Mouse (Mus musculus): ENCODE measurements around the gene Pwp1. TPM values are rescaled to one million over a fixed set of nuclear protein-coding genes. Genes with fewer than 3 reads are reported as not detected.
A peak's percentile ranks its signal among the peaks of the same experiment; 100 is the strongest.
"Not testable (repeated sequence)": the region's sequence is repeated elsewhere in the genome, so short reads cannot be mapped to it uniquely, and the experiment has no call there.

Gene Pwp1
- 10 to 100 TPM; 40.3 to 46.4 (median 40.7) TPM for polyA plus RNA-seq (2017; shearing (Covaris generic))

GRCm38 (mm10) chr10:85829085-85829853 is at the start of gene Pwp1:
Gene Pwp1 (plus strand): TSS chr10:85829494.
- ATAC-seq: peak; percentile 89

DNA sequence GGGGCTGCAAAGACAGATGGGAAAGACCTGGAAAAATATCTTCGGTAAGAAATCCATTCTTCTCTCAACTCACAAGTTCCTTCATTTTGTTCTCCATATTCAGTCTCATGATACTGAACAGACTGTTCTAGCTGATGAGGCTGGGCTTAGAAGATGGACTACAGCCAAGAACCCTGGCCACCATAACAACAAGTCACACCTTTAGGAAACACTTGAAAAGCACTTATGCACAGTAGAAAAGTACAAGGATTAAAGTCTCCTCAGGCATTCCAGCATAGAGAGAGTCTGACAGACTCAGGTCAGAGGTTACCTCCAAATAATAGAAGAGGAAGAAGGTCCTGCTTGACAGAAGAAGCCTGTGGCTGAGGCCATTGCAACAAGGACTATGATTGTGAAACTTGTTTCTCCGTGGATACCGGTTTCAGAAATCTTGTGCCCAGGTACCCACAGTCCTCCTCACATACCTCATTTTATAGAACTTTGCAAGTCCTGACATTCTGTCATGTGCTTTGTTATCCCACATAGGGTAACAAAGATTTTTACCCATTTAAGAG is 7.1 kb upstream of the Pwp1 start:
- not testable (repeated sequence) for ATAC-seq

DNA sequence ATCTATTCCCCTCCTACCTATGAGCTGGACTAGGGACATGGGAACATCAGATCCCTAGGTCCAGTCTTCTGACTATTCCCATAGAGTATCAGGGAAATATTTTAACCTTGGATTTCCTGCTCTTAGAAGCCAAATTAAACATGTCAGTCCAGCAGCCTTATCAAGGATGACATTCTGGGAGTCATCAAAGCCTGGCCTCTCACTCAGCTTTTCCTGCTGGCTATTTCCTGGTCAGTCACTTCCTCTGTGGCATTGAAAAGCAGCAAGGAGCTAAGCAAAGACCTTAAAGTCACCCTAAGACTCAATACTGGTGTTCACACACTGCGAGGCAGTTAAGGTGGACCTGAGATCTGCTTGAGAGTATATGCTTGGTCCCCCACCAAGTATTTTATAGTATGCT is 5.5 kb upstream of the Pwp1 start:
- not testable (repeated sequence) for ATAC-seq

DNA sequence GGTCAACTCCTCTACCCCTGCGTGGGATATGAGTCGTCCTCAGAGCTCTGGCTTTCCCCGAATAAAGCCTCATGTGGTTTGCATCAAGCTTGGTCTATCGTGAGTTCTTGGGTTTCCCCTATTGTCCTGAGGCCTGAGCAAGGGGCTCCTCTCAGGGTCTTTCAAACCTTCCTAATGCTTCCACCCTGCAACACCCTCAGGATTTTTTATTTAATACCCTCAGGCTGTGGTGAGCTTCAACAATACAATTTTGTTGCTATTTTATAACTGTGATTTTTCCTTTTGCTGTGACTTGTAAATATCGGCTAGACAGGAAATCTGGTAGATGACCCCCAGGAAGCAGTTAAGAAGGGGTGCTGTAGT is 591 bp upstream of the Pwp1 start:
- not testable (repeated sequence) for ATAC-seq

- ATAC-seq: no peak
Measured at GRCm38 (mm10) chr10:85846105-85846862, 17.0 kb downstream of the Pwp1 start.

DNA sequence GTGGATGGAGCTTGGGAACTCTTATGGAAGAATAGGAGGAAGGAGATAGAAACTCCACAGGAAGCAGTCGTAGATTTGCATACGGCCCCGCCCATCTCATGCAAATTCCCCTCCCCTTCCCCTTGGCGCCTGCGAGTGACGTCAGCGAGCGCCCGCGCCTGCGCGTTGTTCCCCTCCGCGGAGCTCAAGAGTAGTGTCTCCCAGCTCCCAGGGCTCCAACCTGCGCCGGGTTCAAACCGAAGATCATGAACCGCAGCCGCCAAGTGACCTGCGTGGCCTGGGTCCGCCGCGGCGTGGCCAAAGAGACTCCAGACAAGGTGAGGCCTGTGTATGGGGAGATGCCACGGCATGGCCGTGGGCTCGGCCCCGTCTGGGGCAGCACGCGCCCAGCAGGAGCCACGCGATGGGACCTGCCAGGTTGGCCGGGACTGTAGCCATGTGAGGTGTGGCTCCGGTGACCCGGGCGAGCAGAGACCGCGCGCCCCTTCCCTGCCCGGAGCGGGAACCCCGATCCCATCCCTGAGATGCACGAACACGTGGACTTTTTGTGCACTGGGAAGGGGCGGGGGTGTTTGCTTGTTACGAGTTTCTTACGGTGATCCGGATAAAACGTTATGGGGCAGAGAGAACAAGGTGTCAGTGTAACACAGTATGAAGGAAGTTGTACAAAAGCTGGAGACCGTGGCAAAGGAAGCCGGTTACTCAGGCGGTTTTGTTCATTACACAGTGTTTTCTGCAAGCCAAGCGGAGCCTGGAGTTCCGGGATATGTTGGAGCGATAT is 42.6 kb downstream of the Pwp1 start:
- ATAC-seq: peak; percentile 94

- peak; percentile 53 for ATAC-seq
Measured at GRCm38 (mm10) chr10:85872479-85872773, 43.1 kb downstream of the Pwp1 start.

DNA sequence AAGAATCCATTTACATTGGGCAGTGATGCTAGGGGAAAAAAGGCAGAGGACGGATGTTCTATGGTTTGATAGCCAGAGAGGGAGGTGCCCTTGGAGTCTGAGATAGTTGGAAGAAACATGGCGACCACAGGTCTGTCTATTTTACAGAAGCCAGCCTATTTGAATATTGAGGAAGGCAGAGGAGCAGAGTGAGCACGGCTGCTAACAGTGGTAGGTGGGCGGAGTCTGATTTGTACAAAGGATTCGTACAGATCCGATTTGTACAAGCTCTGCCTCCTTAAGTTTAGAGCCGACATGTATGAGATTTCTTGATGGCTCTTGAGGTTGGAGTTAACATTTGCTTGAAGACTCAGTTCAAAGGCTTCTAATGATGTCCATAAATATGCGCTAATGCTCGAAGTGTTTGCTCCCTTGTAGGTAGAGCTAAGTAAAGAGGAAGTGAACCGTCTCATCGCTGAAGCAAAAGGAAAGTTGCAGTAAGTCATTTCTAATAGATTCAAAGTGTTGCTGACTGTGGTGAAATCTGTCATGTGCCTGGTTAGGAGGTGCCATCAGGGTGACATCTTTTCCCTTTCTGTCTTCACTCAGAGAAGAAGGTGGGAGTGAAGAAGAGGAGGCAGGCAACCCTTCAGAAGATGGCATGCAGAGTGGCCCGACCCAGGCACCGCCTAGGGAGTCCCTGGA is 44.7 kb downstream of the Pwp1 start:
- no peak for ATAC-seq

- ATAC-seq: no peak
Measured at GRCm38 (mm10) chr10:85875812-85876211, 46.5 kb downstream of the Pwp1 start.

GRCm38 (mm10) chr10:85879886-85880486 is 50.7 kb downstream of the Pwp1 start:
- no peak for ATAC-seq

GRCm38 (mm10) chr10:85916498-85917309 is 87.4 kb downstream of the Pwp1 start, which contains the start of gene Prdm4:
Gene Prdm4 (minus strand): TSS chr10:85917142.
- ATAC-seq: peak; percentile 99

GRCm38 (mm10) chr10:85927676-85928445 is 98.6 kb downstream of the Pwp1 start, which contains the start of gene Ascl4:
Gene Ascl4 (plus strand): TSS chr10:85927681.
- peak; percentile 45 for ATAC-seq

DNA sequence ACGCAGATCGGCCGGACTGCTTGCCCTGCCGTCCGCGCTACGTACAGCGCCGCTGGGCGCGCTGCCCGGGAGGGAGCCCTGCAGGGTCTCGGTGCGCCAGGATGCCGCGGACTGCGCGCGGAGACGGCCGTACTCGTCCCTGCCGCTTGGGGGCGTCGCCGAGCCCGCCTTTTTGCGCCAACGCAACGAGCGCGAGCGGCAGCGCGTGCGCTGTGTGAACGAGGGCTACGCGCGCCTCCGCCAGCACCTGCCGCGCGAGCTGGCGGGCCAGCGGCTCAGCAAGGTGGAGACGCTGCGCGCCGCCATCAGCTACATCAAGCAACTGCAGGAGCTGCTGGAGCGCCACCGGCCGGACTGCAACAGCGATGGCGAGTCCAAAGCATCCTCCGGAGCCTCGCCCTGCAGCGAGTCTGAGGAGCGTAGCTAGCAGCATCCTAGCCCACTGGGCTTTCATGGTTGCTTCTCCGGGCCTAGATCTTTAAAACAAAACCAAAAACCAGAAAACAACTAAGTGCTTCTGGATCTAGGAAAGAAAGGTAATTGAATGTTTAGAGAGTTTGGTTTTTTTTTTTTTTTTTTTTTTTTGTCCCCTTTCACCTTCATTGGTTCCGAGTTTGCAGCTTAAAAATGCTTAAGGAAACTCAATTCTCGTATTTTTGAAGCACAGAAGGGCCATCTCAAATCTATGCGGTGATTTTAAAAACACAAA is 99.4 kb downstream of the Pwp1 start:
- peak; percentile 84 for ATAC-seq

- no peak for ATAC-seq
Measured at GRCm38 (mm10) chr10:85929208-85929591, 99.9 kb downstream of the Pwp1 start.

GRCm38 (mm10) chr10:85929962-85930361 is 100.7 kb downstream of the Pwp1 start:
- ATAC-seq: no peak

- ATAC-seq: no peak
Measured at GRCm38 (mm10) chr10:85936280-85936965, 107.1 kb downstream of the Pwp1 start.

Data from inflammation-experienced regulatory T-cells, adult 6 months (primary cell).